Comparison of ENCODE assay signal across 16 mouse cellular contexts in the genomic region with DNA sequence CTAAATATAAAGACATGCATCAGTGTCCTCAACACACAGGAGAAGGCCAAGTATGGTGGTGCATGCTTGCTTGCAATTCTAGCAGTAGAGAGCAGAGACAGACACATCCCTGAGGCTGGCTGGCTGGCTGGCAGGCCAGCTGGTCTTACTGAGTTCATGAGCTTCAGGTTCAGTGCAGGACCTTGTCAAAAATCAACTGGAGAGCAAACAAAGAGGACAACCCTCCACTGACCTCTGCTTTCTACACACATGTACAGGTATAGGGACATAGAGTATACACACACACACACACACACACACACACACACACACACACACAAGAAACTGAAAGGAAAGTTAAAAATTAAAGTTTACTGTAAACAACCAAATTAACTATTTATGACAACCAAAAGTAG. TPM values are rescaled to one million over a fixed set of nuclear protein-coding genes. Genes with fewer than 3 reads are reported as not detected.
"Had no signal": no experiment of that assay in that cellular context is flagged by ENCODE, and none has a peak within 500 bp of the region (broad histone marks: within the 10 kb centered on the region; RNA-seq: fewer than 3 reads in every experiment).

No protein-coding gene starts in this region.

- H3K4me1 ChIP-seq: neural tube, embryonic 15.5 days had no signal

- H3K27ac ChIP-seq: kidney, embryonic 15.5 days; limb, embryonic 13.5 days; macrophage; midbrain, embryonic 12.5 days; neural tube, embryonic 15.5 days had no signal

- H3K9me3 ChIP-seq: kidney, embryonic 15.5 days; limb, embryonic 13.5 days; megakaryocyte, embryonic 14.5 days; midbrain, embryonic 12.5 days; neural tube, embryonic 15.5 days had no signal

- H3K4me2 ChIP-seq: kidney, embryonic 15.5 days; limb, embryonic 13.5 days; lung, embryonic 14.5 days; midbrain, embryonic 12.5 days; neural tube, embryonic 15.5 days had no signal

- DNase-seq: kidney, adult 2 months; kidney, postnatal 14 days; left cerebral cortex, postnatal 4 days; lung, embryonic 14.5 days; lung, postnatal 14 days; retina, postnatal 1 day; thymus, postnatal 14 days had no signal

- H3K36me3 ChIP-seq: kidney, embryonic 15.5 days; limb, embryonic 13.5 days; midbrain, embryonic 12.5 days; neural tube, embryonic 15.5 days had no signal

- H3K27me3 ChIP-seq: kidney, embryonic 15.5 days; limb, embryonic 13.5 days; megakaryocyte, embryonic 14.5 days; midbrain, embryonic 12.5 days; neural tube, embryonic 15.5 days had no signal

- ATAC-seq: hindbrain, embryonic 16.5 days; inflammation-experienced regulatory T-cells, adult 6 months had no signal

- H3K9ac ChIP-seq: kidney, embryonic 15.5 days; limb, embryonic 13.5 days; lung, embryonic 14.5 days; midbrain, embryonic 12.5 days; neural tube, embryonic 15.5 days had no signal

- H3K4me3 ChIP-seq: kidney, embryonic 15.5 days; limb, embryonic 13.5 days; megakaryocyte, embryonic 14.5 days; midbrain, embryonic 12.5 days; neural tube, embryonic 15.5 days had no signal

RNA-seq across cellular contexts. Expression of gene Ankrd22, which starts 47.4 kb away (rescaled TPM):
- polyA plus RNA-seq: hindbrain, embryonic 16.5 days; inflammation-experienced regulatory T-cells, adult 6 months; kidney, adult 2 months; lung, embryonic 14.5 days; midbrain, embryonic 12.5 days; midbrain, postnatal 0 days; neural tube, embryonic 15.5 days had no signal
